Mouse (Mus musculus) E14TG2a.4 (cell line): ENCODE results near the gene Scel.

Source experiments
- CTCF ChIP-seq: conservative IDR thresholded peaks from 2 replicates; pipeline ENCODE4 v1.5.1; 2014; ENCODE audit warnings: low read length
- POU5F1 ChIP-seq: IDR thresholded peaks from 2 replicates; pipeline ENCODE4 v1.6.1; 2014; ENCODE audit warnings: low read length, borderline replicate concordance

GRCm38 (mm10) chr14:103648623-103649255, 135.6 kb downstream of the Scel start:
- no peak for TF ChIP-seq CTCF
- TF ChIP-seq POU5F1: no peak
